Mouse (Mus musculus) bone marrow macrophage, adult 2 months (primary cell): Measurements from ENCODE around the gene Abcc4.

Experiments
- CTCF ChIP-seq: IDR thresholded peaks from 2 replicates; pipeline ENCODE4 v1.5.1; 2012; ENCODE audit warnings: low read depth, mild to moderate bottlenecking, low read length, moderate library complexity
- POLR2A ChIP-seq: IDR thresholded peaks from 2 replicates; pipeline ENCODE4 v1.6.1; 2012; ENCODE audit warnings: mild to moderate bottlenecking, low read depth, low read length, borderline replicate concordance

- TF ChIP-seq POLR2A (no peak), CTCF (no peak)
These were observed 195.8 kb downstream of the Abcc4 start for GRCm38 (mm10) chr14:118510216-118510615.
